Mouse (Mus musculus) adrenal gland, adult 2 months (tissue): ENCODE measurements around the gene Zfp40. TPM values are rescaled to one million over a fixed set of nuclear protein-coding genes. Genes with fewer than 3 reads are reported as not detected.
A peak's percentile ranks its signal among the peaks of the same experiment; 100 is the strongest.
"Not testable (repeated sequence)": the region's sequence is repeated elsewhere in the genome, so short reads cannot be mapped to it uniquely, and the experiment has no call there.

Experiments used
- DNase-seq: peaks from one replicate; pipeline ENCODE4 v3.0.0; 2021
- long read RNA-seq: library from polyadenylated mRNA; stranded (forward); transcript quantifications from one replicate; pipeline ENCODE4 v2.0.0, GENCODE M21; 2021
- polyA plus RNA-seq: library from polyadenylated mRNA; depleted of rRNA; stranded (reverse); fragments of >200 nt; gene quantifications from 2 replicates; pipeline ENCODE4 v1.2.3, GENCODE M21; 2012; rRNA removed
- total RNA-seq, 2 experiments: library from RNA; stranded (reverse); gene quantifications; 2 replicates each; pipeline ENCODE4 v1.2.3; 2021

The Zfp40 gene
- 1 to 10 TPM; 6.3 to 7.6 TPM for total RNA-seq
- 0.22 and 0.49 TPM in 2 replicates for polyA plus RNA-seq
- long read RNA-seq, partial matches to known transcripts: 0 of 2 reads
- long read RNA-seq, other reads (novel, unspliced or antisense): 1 of 2 reads

DNA sequence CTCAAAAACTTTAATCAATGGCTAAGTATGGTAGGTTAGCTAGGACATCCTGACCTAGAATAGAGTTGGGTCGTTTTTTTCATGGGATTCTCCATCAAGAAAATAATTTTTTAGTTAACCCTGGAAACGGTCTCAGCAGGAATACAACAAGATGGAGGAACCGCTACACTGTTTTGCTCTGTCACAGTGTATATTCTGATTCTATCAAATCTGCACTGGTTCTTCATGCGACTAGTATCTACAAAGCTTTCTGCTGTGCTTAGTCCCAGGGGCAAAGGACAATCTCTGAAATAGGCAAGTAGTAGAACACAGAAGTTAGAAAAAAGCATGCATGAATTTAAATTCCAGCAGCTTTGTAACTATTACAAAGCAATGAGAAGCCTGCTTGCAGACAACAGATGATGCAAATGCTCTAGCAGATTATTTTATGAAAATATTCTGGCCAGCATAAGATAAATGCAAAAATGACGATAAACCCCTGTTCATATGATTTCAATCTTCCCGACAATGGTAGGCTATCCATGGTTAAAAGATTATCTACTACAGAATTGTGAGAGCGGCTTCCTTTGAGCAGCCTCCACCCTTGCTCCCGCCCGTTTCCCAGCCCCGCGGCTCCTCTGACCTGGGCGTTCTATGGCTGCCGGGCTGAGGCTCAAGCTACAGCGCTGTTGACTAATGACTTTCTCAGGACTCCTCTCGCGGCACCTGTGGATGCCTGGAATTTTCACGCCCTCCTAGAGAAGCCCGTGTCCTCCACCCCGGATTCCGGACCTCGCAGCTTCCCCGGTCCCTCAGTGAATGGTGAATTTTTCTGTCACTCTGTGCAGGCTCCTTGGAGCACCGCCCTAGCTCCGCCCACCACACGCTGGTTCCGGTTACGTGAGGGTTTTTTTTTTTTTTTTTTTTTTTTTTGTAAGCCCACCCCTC, at the start of gene Zfp40:
Gene Zfp40 (minus strand): TSS at position 800 of the 927 bp plus-strand sequence.
- peak; percentile 94 for DNase-seq

DNA sequence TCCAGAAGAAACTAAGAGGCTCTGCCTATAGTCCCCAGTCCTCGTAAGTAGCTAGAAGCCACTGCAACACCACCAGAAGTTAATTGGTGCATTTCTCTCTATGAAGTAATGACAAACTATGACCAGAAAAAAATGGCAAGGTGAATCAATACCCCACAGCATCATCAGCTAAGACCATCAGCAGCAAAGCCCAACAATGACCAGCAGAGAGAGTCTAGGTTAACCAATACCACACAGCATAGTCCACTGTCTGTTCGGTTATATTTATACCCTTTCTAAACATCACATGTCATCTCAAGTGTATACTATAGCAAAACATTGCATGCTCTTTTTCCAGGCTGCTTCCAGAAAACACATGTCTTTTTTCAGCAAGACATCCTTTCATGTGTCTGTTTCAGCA, 25.3 kb upstream of the Zfp40 start:
- DNase-seq: no peak

DNA sequence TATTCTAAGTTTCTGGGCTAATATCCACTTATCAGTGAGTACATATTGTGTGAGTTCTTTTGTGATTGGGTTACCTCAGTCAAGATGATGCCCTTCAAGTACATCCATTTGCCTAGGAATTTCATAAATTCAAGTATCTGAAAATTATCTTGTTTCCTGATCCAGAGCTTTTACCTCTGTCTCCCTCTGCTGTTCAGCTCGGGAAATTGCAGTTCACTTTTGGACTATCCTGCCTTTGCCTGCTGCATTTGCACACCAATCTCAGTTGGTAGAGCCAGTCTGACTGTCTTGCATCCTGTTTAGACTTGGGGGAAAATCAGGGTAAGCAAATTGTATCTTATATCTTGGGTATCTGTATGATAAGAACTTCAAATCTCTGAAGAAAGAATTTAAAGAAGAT, 6.8 kb upstream of the Zfp40 start:
- not testable (repeated sequence) for DNase-seq

DNA sequence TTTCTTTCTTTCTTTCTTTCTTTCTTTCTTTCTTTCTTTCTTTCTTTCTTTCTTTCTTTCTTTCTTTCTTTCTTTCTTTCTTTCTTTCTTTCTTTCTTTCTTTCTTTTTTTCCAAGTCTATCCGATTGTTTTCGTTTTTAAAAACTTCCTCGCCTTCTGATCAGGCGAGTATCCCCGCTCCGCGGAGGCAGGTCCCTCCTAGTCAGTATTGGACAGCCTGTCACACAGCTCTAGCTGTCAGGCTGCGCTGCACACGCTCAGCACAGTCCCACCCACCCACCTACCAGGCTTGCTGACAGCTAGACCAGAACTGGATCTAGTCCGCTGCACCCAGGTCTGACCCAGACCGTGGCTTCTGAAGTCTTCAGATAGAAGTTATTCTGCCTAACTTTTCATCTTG, 389 bp upstream of the Zfp40 start:
- peak; percentile 55 for DNase-seq

DNA sequence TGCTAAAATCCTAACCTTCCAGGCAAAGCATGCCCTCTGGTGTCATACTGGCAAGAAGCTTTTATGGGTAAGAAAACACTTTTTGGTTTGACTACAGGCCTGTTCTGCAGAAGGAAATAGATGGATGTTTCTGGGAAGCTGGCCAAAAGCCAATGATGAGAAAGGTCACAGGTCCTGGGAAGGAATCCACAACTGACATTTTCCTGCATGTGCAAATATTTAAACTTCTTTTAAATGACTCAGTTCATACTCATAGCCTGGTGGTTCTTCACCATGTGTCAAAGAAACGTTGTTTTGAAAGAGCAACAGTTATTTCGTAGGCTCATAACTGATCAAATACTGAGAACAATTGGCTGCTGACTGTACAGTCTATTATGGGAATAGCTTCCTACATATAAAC, 5.4 kb downstream of the Zfp40 start:
- peak; percentile 68 for DNase-seq

Other genes starting within 250 kb of the Zfp40 start
- not detected for gene Vmn2r-ps130, start 132.1 kb downstream of the Zfp40 start, total RNA-seq
- not detected in 2 replicates for gene Vmn2r-ps130, start 132.1 kb downstream of the Zfp40 start, polyA plus RNA-seq
- gene Vmn2r114, start 119.3 kb upstream of the Zfp40 start, total RNA-seq: not detected
- not detected in 2 replicates for gene Vmn2r114, start 119.3 kb upstream of the Zfp40 start, polyA plus RNA-seq
- gene Vmn2r115, start 150.5 kb upstream of the Zfp40 start, total RNA-seq: not detected
- not detected in 2 replicates for gene Vmn2r115, start 150.5 kb upstream of the Zfp40 start, polyA plus RNA-seq
- not detected for gene Vmn2r116, start 191.4 kb upstream of the Zfp40 start, total RNA-seq
- not detected in 2 replicates for gene Vmn2r116, start 191.4 kb upstream of the Zfp40 start, polyA plus RNA-seq